Mouse (Mus musculus) E14TG2a.4 (cell line): Measurements from ENCODE around the gene Adgrg5.

Experiments
- CTCF ChIP-seq: conservative IDR thresholded peaks from 2 replicates; pipeline ENCODE4 v1.5.1; 2014; ENCODE audit warnings: low read length
- NANOG ChIP-seq: IDR thresholded peaks from 2 replicates; pipeline ENCODE4 v1.6.1; 2014; ENCODE audit warnings: borderline replicate concordance, low read length, mixed read lengths
- POU5F1 ChIP-seq: IDR thresholded peaks from 2 replicates; pipeline ENCODE4 v1.6.1; 2014; ENCODE audit warnings: low read length, borderline replicate concordance

DNA sequence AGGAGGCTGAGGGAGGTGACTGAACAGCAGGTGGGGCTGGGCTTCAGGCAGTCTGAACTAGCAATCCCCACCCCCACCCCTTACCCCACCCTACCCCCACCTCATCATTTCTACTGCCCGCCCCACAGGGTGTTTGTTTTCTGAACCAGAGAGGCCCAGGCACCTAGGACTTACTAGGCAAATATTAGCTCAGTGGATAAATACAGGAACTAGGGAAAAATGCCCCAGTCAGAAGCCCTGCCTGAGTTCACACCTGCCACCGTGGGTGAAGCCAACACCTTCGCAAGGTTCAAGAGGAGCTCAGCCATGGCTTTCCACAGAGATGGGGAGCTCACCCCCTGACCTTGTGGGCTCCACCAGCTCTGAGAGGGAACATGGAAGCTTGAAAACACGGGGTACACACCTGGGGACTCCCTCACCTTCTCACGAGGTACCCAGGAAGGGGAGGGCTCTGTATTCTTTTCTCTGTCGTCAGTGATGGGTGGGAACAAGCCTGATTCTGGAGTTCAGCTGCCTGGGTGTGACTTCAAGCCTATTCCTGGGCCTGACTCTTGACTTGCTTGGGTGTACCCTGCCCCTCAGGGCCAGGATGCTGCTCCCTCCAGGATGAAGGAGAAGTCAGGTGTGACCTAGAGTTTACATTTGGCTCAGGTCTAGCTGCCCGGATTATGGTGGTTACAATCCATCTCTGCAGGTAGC, 51.1 kb downstream of the Adgrg5 start, which contains the start of gene Adgrg1:
- TF ChIP-seq NANOG (no peak), CTCF (no peak), POU5F1 (no peak)
